Mouse (Mus musculus): ENCODE measurements around the gene Cdh12. TPM values are rescaled to one million over a fixed set of nuclear protein-coding genes. Genes with fewer than 3 reads are reported as not detected.
"Not testable (repeated sequence)": the region's sequence is repeated elsewhere in the genome, so short reads cannot be mapped to it uniquely, and the experiment has no call there.

Gene Cdh12
- polyA plus RNA-seq, 1 experiment from 2014 or later = 0.37 TPM

DNA sequence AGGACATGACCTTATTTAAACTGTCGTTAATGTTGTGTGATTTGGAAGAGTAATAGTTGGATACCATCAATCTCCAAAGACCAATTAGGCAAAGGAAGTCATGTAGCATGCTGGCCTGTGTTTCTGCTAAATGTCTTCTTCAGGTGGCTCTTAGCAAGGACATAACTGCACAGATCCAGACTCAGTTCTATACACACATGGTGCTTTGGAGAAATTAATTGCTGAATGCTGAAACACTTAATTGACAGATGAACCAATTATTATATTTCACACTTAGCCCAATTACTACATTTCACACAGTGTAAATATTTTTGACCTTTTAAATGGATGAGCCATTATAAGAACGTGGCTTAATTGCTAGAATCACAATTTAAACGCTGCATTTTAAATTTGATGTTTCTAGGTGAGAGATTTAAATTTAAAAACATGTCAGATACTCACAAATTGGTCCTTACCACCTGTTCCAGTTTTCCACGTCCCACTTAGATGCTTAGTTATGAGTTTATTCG, 133.6 kb downstream of the Cdh12 start:
- Histone ChIP-seq H3K4me2 (ENCODE audit: low read depth, low read length) (no peak overlapping the region), H3K4me3 (ENCODE audit: low read length) (no peak overlapping the region), H3K9me3 (ENCODE audit: control insufficient read depth, low read length) (no peaks in the 10 kb centered on the region), H3K9ac (ENCODE audit: low read depth, low read length) (no peak overlapping the region), H3K4me1 (ENCODE audit: control insufficient read depth, insufficient read depth, low read length) (no peaks in the 10 kb centered on the region), H3K36me3 (ENCODE audit: control insufficient read depth, insufficient read depth, low read length) (no peaks in the 10 kb centered on the region), H3K27me3 (replicated peaks; ENCODE audit: control insufficient read depth, insufficient read depth, low read length) (no peaks in the 10 kb centered on the region), H3K27ac (ENCODE audit: low read length) (no peak overlapping the region)
- no peak for ATAC-seq
- WGBS = 62% methylated on average over 5 of the region's 5 CpGs

DNA sequence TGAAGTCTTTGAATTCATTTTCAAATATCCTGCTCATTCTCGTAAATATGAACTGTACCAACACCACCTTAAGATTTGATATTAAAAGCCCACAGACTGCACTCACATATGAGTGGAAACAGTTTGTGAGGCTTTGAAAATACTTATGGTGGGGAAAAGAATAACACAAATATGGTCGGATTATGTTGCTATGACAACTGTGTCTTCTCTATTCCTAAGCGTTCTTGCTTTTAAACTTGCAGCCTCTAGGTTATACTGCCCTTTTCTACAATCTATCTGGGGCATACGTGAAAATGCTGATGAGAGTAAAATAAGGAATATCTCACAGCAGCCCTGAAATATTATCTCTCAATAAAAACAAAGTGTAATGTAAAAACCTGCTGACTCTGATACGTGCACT, 142.5 kb downstream of the Cdh12 start:
- no peak for ATAC-seq
- Histone ChIP-seq H3K36me3 (ENCODE audit: control insufficient read depth, insufficient read depth, low read length) (no peaks in the 10 kb centered on the region), H3K9ac (ENCODE audit: low read depth, low read length) (no peak overlapping the region), H3K4me1 (ENCODE audit: control insufficient read depth, insufficient read depth, low read length) (no peaks in the 10 kb centered on the region), H3K4me3 (ENCODE audit: low read length) (no peak overlapping the region), H3K27ac (ENCODE audit: low read length) (no peak overlapping the region), H3K4me2 (ENCODE audit: low read depth, low read length) (no peak overlapping the region), H3K9me3 (ENCODE audit: control insufficient read depth, low read length) (no peaks in the 10 kb centered on the region), H3K27me3 (replicated peaks; ENCODE audit: control insufficient read depth, insufficient read depth, low read length) (no peaks in the 10 kb centered on the region)
- 72% methylated on average over 5 of the region's 5 CpGs for WGBS

DNA sequence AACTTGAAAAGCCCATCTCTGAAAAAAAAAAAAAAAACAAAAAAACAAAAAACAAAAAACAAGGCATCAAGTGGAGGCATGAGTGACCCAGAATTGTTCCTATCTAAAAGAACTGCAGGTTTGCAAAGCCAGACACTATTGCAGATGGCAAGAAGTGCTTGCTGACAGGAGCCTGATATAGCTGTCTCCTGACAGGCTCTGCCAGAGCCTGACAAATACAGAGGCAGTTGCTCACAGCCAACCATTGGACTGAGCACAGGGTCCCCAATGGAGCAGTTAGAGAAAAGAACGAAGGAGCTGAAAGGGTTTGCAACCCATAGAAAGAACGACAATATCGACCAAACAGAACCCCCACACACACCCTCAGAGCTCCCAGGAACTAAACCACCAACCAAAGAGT, 156.7 kb downstream of the Cdh12 start:
- H3K9me3 ChIP-seq (ENCODE audit: control insufficient read depth, low read length); H3K27me3 ChIP-seq (replicated peaks; ENCODE audit: control insufficient read depth, insufficient read depth, low read length); H3K4me3 ChIP-seq (ENCODE audit: low read length); H3K36me3 ChIP-seq (ENCODE audit: control insufficient read depth, insufficient read depth, low read length); H3K4me1 ChIP-seq (ENCODE audit: control insufficient read depth, insufficient read depth, low read length); H3K4me2 ChIP-seq (ENCODE audit: low read depth, low read length); H3K27ac ChIP-seq (ENCODE audit: low read length); ATAC-seq; H3K9ac ChIP-seq (ENCODE audit: low read depth, low read length): not testable (repeated sequence)
- WGBS = 74% methylated on average over 3 of the region's 3 CpGs

- H3K4me1 ChIP-seq (ENCODE audit: control insufficient read depth, insufficient read depth, low read length) = no peaks in the 10 kb centered on the region
- H3K27ac ChIP-seq (ENCODE audit: low read length) = no peak overlapping the region
- no peak overlapping the region for H3K9ac ChIP-seq (ENCODE audit: low read depth, low read length)
- H3K27me3 ChIP-seq (replicated peaks; ENCODE audit: control insufficient read depth, insufficient read depth, low read length) = no peaks in the 10 kb centered on the region
- H3K4me3 ChIP-seq (ENCODE audit: low read length) = no peak overlapping the region
- no peak for ATAC-seq
- WGBS = 65% methylated on average over 2 of the region's 2 CpGs
- no peaks in the 10 kb centered on the region for H3K36me3 ChIP-seq (ENCODE audit: control insufficient read depth, insufficient read depth, low read length)
- no peaks in the 10 kb centered on the region for H3K9me3 ChIP-seq (ENCODE audit: control insufficient read depth, low read length)
- H3K4me2 ChIP-seq (ENCODE audit: low read depth, low read length) = no peak overlapping the region
Measured at GRCm38 (mm10) chr15:20634593-20634992, 185.5 kb downstream of the Cdh12 start.

DNA sequence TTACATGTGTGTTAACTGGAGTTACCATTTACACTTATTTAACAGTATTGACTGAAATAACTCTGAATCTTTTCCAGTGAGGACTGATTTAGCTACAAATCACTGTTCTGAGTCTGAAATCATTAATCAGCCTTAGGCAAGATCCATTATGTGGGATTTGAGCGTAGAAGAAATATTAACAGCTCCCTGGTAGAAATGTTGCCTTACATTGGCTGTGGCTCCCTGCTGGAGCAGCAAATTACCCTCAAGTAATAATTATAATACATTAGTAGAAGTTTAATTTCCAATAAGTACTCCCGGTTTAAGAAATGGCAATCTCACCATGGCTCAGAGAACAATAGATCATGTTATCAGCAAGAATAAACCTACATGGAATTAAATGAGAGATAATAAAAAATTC, 190.1 kb downstream of the Cdh12 start:
- Histone ChIP-seq H3K27me3 (replicated peaks; ENCODE audit: control insufficient read depth, insufficient read depth, low read length) (no peaks in the 10 kb centered on the region), H3K9me3 (ENCODE audit: control insufficient read depth, low read length) (no peaks in the 10 kb centered on the region), H3K4me2 (ENCODE audit: low read depth, low read length) (no peak overlapping the region), H3K9ac (ENCODE audit: low read depth, low read length) (no peak overlapping the region), H3K36me3 (ENCODE audit: control insufficient read depth, insufficient read depth, low read length) (no peaks in the 10 kb centered on the region), H3K4me3 (ENCODE audit: low read length) (no peak overlapping the region), H3K4me1 (ENCODE audit: control insufficient read depth, insufficient read depth, low read length) (no peaks in the 10 kb centered on the region), H3K27ac (ENCODE audit: low read length) (no peak overlapping the region)
- ATAC-seq = no peak
- WGBS = 80% methylated on average over 2 of the region's 2 CpGs

DNA sequence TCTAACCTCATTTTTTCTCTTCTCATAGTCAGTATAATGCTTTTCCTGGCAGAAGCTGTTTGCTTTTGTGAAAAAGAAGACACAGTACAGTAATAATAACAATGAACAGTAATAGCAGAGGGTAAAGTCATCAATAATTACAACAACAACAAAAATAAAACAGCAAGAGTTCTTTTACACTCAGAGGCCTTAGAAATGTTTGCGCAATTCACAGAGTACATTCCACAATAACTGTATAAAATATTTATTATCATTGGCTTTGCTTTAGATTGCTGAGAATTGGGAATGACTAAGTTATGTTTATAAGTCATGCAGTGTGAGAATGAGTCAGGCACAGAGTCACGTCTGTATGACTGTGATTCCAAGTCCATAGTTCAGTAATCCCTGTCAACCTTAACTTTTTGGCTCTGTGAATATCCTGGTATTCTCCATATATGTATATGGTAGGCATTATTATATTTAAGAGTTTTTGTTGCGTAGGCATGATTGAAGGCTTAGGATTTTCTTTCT, 193.9 kb downstream of the Cdh12 start:
- H3K9ac ChIP-seq (ENCODE audit: low read depth, low read length) = no peak overlapping the region
- H3K27ac ChIP-seq (ENCODE audit: low read length) = no peak overlapping the region
- H3K9me3 ChIP-seq (ENCODE audit: control insufficient read depth, low read length) = no peaks in the 10 kb centered on the region
- H3K4me1 ChIP-seq (ENCODE audit: control insufficient read depth, insufficient read depth, low read length) = no peaks in the 10 kb centered on the region
- no peak for ATAC-seq
- no peaks in the 10 kb centered on the region for H3K27me3 ChIP-seq (replicated peaks; ENCODE audit: control insufficient read depth, insufficient read depth, low read length)
- H3K4me2 ChIP-seq (ENCODE audit: low read depth, low read length) = no peak overlapping the region
- no peak overlapping the region for H3K4me3 ChIP-seq (ENCODE audit: low read length)
- 72% methylated on average over 3 of the region's 3 CpGs for WGBS
- H3K36me3 ChIP-seq (ENCODE audit: control insufficient read depth, insufficient read depth, low read length) = no peaks in the 10 kb centered on the region

DNA sequence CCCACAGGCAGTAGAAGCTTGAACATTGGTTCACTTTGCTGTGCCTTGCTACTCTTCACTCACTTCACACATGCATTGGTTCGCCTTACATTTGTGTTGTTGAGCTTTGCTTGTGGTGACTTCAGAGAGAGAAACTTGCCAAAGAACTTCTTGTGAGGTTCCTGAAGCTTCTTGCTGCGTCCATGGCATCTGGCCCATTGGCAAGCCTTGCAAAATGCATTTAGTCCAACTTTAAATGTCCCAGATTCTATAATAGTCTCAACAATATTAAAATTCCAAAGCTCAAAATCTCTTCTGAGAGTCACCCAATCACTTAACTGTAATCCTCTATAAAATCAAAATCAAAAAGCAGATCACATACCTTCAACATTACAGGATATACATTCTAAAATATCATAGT, 211.2 kb downstream of the Cdh12 start:
- Histone ChIP-seq H3K27ac (ENCODE audit: low read length) (no peak overlapping the region), H3K36me3 (ENCODE audit: control insufficient read depth, insufficient read depth, low read length) (no peaks in the 10 kb centered on the region), H3K4me1 (ENCODE audit: control insufficient read depth, insufficient read depth, low read length) (no peaks in the 10 kb centered on the region), H3K4me2 (ENCODE audit: low read depth, low read length) (no peak overlapping the region), H3K27me3 (replicated peaks; ENCODE audit: control insufficient read depth, insufficient read depth, low read length) (no peaks in the 10 kb centered on the region), H3K4me3 (ENCODE audit: low read length) (no peak overlapping the region), H3K9ac (ENCODE audit: low read depth, low read length) (no peak overlapping the region), H3K9me3 (ENCODE audit: control insufficient read depth, low read length) (no peaks in the 10 kb centered on the region)
- WGBS = 74% methylated on average over 2 of the region's 2 CpGs
- no peak for ATAC-seq

GRCm38 (mm10) chr15:20666650-20667049, 217.6 kb downstream of the Cdh12 start, which contains the start of gene Acot10:
Gene Acot10 (minus strand): TSS chr15:20666750.
- ATAC-seq = no peak
- no peak within 1 kb of the TSS for H3K4me3 ChIP-seq (ENCODE audit: low read length)
- H3K27ac ChIP-seq (ENCODE audit: low read length) = no peak within 1 kb of the TSS
- no peak within 1 kb of the TSS for H3K4me2 ChIP-seq (ENCODE audit: low read depth, low read length)
- no peaks in the 10 kb centered on the region for H3K4me1 ChIP-seq (ENCODE audit: control insufficient read depth, insufficient read depth, low read length)
- H3K9ac ChIP-seq (ENCODE audit: low read depth, low read length) = no peak within 1 kb of the TSS
- WGBS = 91% methylated on average over 10 of the region's 10 CpGs
- no peaks in the 10 kb centered on the region for H3K9me3 ChIP-seq (ENCODE audit: control insufficient read depth, low read length)
- no peaks in the 10 kb centered on the region for H3K27me3 ChIP-seq (replicated peaks; ENCODE audit: control insufficient read depth, insufficient read depth, low read length)
- H3K36me3 ChIP-seq (ENCODE audit: control insufficient read depth, insufficient read depth, low read length) = no peaks in the 10 kb centered on the region

GRCm38 (mm10) chr15:20667350-20667749, 218.3 kb downstream of the Cdh12 start:
- Histone ChIP-seq H3K36me3 (ENCODE audit: control insufficient read depth, insufficient read depth, low read length) (no peaks in the 10 kb centered on the region), H3K4me3 (ENCODE audit: low read length) (no peak overlapping the region), H3K4me1 (ENCODE audit: control insufficient read depth, insufficient read depth, low read length) (no peaks in the 10 kb centered on the region), H3K27ac (ENCODE audit: low read length) (no peak overlapping the region), H3K27me3 (replicated peaks; ENCODE audit: control insufficient read depth, insufficient read depth, low read length) (no peaks in the 10 kb centered on the region), H3K4me2 (ENCODE audit: low read depth, low read length) (no peak overlapping the region), H3K9ac (ENCODE audit: low read depth, low read length) (no peak overlapping the region), H3K9me3 (ENCODE audit: control insufficient read depth, low read length) (no peaks in the 10 kb centered on the region)
- ATAC-seq = no peak

DNA sequence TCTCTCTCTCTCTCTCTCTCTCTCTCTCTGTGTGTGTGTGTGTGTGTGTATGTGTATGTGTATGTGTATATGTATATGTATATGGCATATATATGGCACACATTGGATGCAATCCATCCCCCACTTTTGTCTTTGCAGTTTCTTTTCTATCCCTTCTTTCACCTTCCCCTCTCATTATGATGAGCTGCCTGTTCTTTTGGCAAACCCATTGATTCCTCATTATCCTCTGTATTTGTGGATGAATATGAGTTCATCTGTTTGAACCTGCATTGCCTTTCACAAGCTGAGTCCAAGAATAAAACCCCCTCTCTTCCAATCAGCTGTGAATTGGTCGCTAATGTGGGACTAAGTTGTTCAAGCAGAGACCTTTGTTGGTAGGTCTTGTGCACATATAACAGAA, 218.9 kb downstream of the Cdh12 start:
- no peaks in the 10 kb centered on the region for H3K9me3 ChIP-seq (ENCODE audit: control insufficient read depth, low read length)
- H3K4me3 ChIP-seq (ENCODE audit: low read length) = no peak overlapping the region
- H3K27ac ChIP-seq (ENCODE audit: low read length) = no peak overlapping the region
- no peak overlapping the region for H3K9ac ChIP-seq (ENCODE audit: low read depth, low read length)
- no peaks in the 10 kb centered on the region for H3K36me3 ChIP-seq (ENCODE audit: control insufficient read depth, insufficient read depth, low read length)
- ATAC-seq = no peak
- H3K4me1 ChIP-seq (ENCODE audit: control insufficient read depth, insufficient read depth, low read length) = no peaks in the 10 kb centered on the region
- no peak overlapping the region for H3K4me2 ChIP-seq (ENCODE audit: low read depth, low read length)
- WGBS = 77% methylated on average over 1 of the region's 1 CpGs
- H3K27me3 ChIP-seq (replicated peaks; ENCODE audit: control insufficient read depth, insufficient read depth, low read length) = no peaks in the 10 kb centered on the region

Measured in intestine, embryonic 16.5 days (tissue).